Mouse (Mus musculus): ENCODE data around the gene Kcng4. TPM values are rescaled to one million over a fixed set of nuclear protein-coding genes. Genes with fewer than 3 reads are reported as not detected.

Gene Kcng4
- polyA plus RNA-seq, 1 experiment = not detected

DNA sequence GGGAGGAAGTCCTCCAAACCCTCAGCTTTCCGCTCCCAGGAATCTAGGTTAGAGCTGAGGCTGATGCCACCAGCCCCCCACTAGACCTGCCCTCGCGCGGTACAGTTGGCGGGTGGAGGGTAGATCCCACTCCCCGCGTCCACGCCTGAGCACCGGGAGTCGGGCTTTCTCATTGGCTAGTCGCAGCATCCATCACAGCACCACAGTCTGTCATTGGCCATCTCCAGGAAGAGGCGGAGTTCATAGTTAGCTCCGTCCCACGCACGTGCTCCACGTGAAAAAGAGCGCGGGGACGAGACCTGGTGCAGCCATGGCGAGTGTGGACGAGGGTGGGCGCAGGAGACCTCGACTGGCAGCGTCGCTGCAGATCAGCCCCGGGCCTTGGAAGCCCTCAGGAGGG lies 23.0 kb downstream of the Kcng4 start, which contains the start of gene Adad2:
Adad2 (plus strand) TSS at position 277 of the 400 bp plus-strand sequence.
- Histone ChIP-seq H3K4me3 (ENCODE audit: insufficient read depth, poor library complexity, severe bottlenecking) (no peak within 1 kb of the TSS), H3K79me2 (ENCODE audit: control insufficient read depth, insufficient read depth) (no peaks in the 10 kb centered on the region), H3K36me3 (ENCODE audit: control insufficient read depth, insufficient read depth) (no peaks in the 10 kb centered on the region), H3K27me3 (ENCODE audit: control insufficient read depth, insufficient read depth, insufficient read length) (peaks cover 53% of the 10 kb centered on the region), H3ac (ENCODE audit: control insufficient read depth, insufficient read length, low read depth) (no peak within 1 kb of the TSS), H3K79me3 (ENCODE audit: low read depth) (no peaks in the 10 kb centered on the region)
- TF ChIP-seq MYOD1 (IDR thresholded peaks at IDR 0.05; ENCODE audit: control insufficient read depth, insufficient read length, low read depth) (no peak), CEBPB (IDR thresholded peaks at IDR 0.05; ENCODE audit: low read depth) (no peak), MYOG (IDR thresholded peaks at IDR 0.05; ENCODE audit: control insufficient read depth, extremely low read depth, insufficient read length) (no peak), USF1 (IDR thresholded peaks at IDR 0.05; ENCODE audit: low read depth) (no peak), CTCF (IDR thresholded peaks at IDR 0.05; ENCODE audit: control insufficient read depth, insufficient read depth, insufficient read length) (no peak), FOSL1 (IDR thresholded peaks at IDR 0.05; ENCODE audit: insufficient read depth, low read length, poor library complexity, severe bottlenecking) (no peak), MAX (IDR thresholded peaks at IDR 0.05) (no peak)

DNA sequence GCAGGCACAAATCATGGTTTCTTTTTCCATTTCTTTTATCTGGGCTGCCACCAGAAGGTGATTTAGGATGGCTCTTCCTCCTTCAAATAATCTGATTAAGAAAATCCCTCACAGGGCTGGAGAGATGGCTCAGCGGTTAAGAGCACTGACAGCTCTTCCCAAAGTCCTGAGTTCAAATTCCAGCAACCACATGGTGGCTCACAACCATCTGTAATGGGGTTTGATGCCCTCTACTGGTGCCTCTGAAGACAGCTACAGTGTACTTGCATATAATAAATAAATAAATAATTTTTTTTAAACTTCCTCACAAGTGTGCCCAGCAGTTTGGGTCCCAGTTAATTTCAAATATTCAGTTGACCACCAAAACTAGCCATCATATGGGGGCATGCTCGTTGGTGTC lies 29.3 kb downstream of the Kcng4 start:
- Histone ChIP-seq H3ac (ENCODE audit: control insufficient read depth, insufficient read length, low read depth) (no peak overlapping the region), H3K27me3 (ENCODE audit: control insufficient read depth, insufficient read depth, insufficient read length) (no peaks in the 10 kb centered on the region), H3K79me2 (ENCODE audit: control insufficient read depth, insufficient read depth) (peaks cover 14% of the 10 kb centered on the region), H3K4me3 (ENCODE audit: insufficient read depth, poor library complexity, severe bottlenecking) (no peak overlapping the region), H3K79me3 (ENCODE audit: low read depth) (peaks cover 4% of the 10 kb centered on the region), H3K36me3 (ENCODE audit: control insufficient read depth, insufficient read depth) (peaks cover under 1% of the 10 kb centered on the region)
- TF ChIP-seq MYOD1 (IDR thresholded peaks at IDR 0.05; ENCODE audit: control insufficient read depth, insufficient read length, low read depth) (no peak), USF1 (IDR thresholded peaks at IDR 0.05; ENCODE audit: low read depth) (no peak), MYOG (IDR thresholded peaks at IDR 0.05; ENCODE audit: control insufficient read depth, extremely low read depth, insufficient read length) (no peak), FOSL1 (IDR thresholded peaks at IDR 0.05; ENCODE audit: insufficient read depth, low read length, poor library complexity, severe bottlenecking) (no peak), CTCF (IDR thresholded peaks at IDR 0.05; ENCODE audit: control insufficient read depth, insufficient read depth, insufficient read length) (no peak), CEBPB (IDR thresholded peaks at IDR 0.05; ENCODE audit: low read depth) (no peak), MAX (IDR thresholded peaks at IDR 0.05) (no peak)

DNA sequence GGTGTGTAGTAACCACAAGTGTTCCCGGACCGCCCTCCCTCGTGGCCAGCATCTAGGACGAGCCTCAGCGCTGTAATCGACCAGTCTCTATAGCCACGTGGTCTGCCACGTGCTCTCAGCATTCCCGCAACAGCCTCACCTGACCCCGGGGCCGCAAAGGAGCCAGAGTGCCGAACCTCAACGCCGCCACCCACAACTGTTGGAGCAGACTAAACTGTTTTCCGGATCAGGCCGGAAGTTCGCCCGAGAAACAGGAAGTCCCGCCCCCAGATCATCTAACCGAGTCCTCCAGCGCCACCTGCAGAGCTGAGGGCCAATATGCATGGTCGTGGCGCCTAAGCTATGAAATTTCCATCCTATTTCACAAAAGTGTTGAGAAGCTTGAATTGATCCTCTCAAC lies 30.5 kb downstream of the Kcng4 start, which contains the start of gene Taf1c:
Taf1c (minus strand) TSS at position 227 of the 400 bp plus-strand sequence.
- Histone ChIP-seq H3K36me3 (ENCODE audit: control insufficient read depth, insufficient read depth) (peaks cover 4% of the 10 kb centered on the region), H3K79me3 (ENCODE audit: low read depth) (peaks cover 4% of the 10 kb centered on the region), H3K79me2 (ENCODE audit: control insufficient read depth, insufficient read depth) (peaks cover 14% of the 10 kb centered on the region), H3ac (ENCODE audit: control insufficient read depth, insufficient read length, low read depth) (peak within 1 kb of the TSS; percentile 94), H3K27me3 (ENCODE audit: control insufficient read depth, insufficient read depth, insufficient read length) (no peaks in the 10 kb centered on the region), H3K4me3 (ENCODE audit: insufficient read depth, poor library complexity, severe bottlenecking) (peak within 1 kb of the TSS; percentile 63)
- TF ChIP-seq MYOG (IDR thresholded peaks at IDR 0.05; ENCODE audit: control insufficient read depth, extremely low read depth, insufficient read length) (no peak), CTCF (IDR thresholded peaks at IDR 0.05; ENCODE audit: control insufficient read depth, insufficient read depth, insufficient read length) (peak; percentile 74), MAX (IDR thresholded peaks at IDR 0.05) (peak; percentile 82)

DNA sequence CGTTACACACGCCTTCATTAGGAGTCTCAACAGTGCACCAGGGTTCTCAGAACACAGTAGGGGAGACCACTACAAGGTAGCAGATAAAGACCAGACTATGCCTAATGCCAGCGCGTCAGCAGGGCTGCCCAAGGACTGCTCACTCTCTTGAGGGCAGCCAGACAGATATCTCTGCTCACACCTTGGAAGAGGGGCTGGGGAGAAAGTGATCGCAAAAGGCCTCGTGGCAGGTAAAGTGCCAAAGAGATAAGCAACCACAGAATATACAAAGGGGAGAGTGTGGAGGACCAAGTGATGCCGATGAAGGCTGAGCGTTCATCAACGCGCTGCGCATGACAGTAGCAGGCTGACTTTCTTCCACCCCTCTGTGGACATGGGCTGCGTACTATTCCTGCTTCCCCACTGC lies 31.1 kb downstream of the Kcng4 start:
- no peak for TF ChIP-seq USF1 (IDR thresholded peaks at IDR 0.05; ENCODE audit: low read depth)
- no peak for TF ChIP-seq MAX (IDR thresholded peaks at IDR 0.05)
- no peak for TF ChIP-seq MYOD1 (IDR thresholded peaks at IDR 0.05; ENCODE audit: control insufficient read depth, insufficient read length, low read depth)
- no peak for TF ChIP-seq MYOG (IDR thresholded peaks at IDR 0.05; ENCODE audit: control insufficient read depth, extremely low read depth, insufficient read length)
- TF ChIP-seq CEBPB (IDR thresholded peaks at IDR 0.05; ENCODE audit: low read depth) = no peak
- no peak for TF ChIP-seq CTCF (IDR thresholded peaks at IDR 0.05; ENCODE audit: control insufficient read depth, insufficient read depth, insufficient read length)
- no peak for TF ChIP-seq FOSL1 (IDR thresholded peaks at IDR 0.05; ENCODE audit: insufficient read depth, low read length, poor library complexity, severe bottlenecking)
- Histone ChIP-seq H3K4me3 (ENCODE audit: insufficient read depth, poor library complexity, severe bottlenecking) (peak overlapping the region; percentile 63), H3K79me2 (ENCODE audit: control insufficient read depth, insufficient read depth) (peaks cover 14% of the 10 kb centered on the region), H3ac (ENCODE audit: control insufficient read depth, insufficient read length, low read depth) (peak overlapping the region; percentile 94), H3K36me3 (ENCODE audit: control insufficient read depth, insufficient read depth) (peaks cover 4% of the 10 kb centered on the region), H3K27me3 (ENCODE audit: control insufficient read depth, insufficient read depth, insufficient read length) (no peaks in the 10 kb centered on the region), H3K79me3 (ENCODE audit: low read depth) (peaks cover 4% of the 10 kb centered on the region)

DNA sequence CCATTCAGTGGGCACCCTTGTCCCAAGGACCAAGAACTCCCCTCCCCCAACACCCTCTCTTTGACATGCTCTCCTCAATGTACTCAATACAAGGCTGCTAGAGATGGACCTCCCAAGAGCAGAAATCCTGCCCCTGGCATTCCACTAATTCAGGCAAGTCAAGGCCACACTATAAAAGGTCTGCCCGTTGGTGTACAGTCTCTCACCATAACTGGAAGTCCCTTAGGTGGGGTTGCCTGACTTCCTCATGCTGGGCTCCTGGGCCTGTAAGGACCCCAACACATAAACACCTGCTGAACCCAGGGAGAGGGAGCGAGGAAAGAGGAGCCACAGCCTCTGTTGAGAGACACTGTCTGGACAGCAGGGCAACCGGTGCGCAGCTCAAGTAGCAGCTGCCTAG lies 31.7 kb downstream of the Kcng4 start:
- TF ChIP-seq MAX (IDR thresholded peaks at IDR 0.05) (no peak), FOSL1 (IDR thresholded peaks at IDR 0.05; ENCODE audit: insufficient read depth, low read length, poor library complexity, severe bottlenecking) (no peak), CEBPB (IDR thresholded peaks at IDR 0.05; ENCODE audit: low read depth) (no peak), USF1 (IDR thresholded peaks at IDR 0.05; ENCODE audit: low read depth) (no peak), CTCF (IDR thresholded peaks at IDR 0.05; ENCODE audit: control insufficient read depth, insufficient read depth, insufficient read length) (no peak), MYOD1 (IDR thresholded peaks at IDR 0.05; ENCODE audit: control insufficient read depth, insufficient read length, low read depth) (no peak), MYOG (IDR thresholded peaks at IDR 0.05; ENCODE audit: control insufficient read depth, extremely low read depth, insufficient read length) (no peak)
- Histone ChIP-seq H3K36me3 (ENCODE audit: control insufficient read depth, insufficient read depth) (peaks cover 4% of the 10 kb centered on the region), H3K27me3 (ENCODE audit: control insufficient read depth, insufficient read depth, insufficient read length) (no peaks in the 10 kb centered on the region), H3ac (ENCODE audit: control insufficient read depth, insufficient read length, low read depth) (no peak overlapping the region), H3K4me3 (ENCODE audit: insufficient read depth, poor library complexity, severe bottlenecking) (no peak overlapping the region), H3K79me2 (ENCODE audit: control insufficient read depth, insufficient read depth) (peaks cover 14% of the 10 kb centered on the region), H3K79me3 (ENCODE audit: low read depth) (peaks cover 4% of the 10 kb centered on the region)

DNA sequence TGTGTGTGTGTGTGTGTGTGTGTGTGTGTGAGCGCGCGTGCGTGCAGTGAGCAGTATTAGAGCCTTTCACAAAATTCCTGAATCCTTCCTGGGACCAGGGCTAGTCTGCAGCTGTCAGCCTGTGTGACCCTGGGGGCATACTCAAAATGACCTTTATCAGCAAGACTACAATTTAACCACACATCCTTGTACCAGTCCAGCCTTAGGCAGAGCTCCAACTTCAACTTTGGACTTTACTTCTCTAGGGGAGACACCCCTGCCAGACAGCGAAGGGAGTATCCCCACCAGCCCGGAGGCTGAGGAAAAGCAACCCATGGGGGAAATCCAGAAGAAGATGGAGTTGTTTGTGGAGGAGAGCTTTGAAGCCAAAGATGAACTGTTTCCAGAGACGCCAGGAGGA lies 44.0 kb downstream of the Kcng4 start:
- no peaks in the 10 kb centered on the region for H3K36me3 ChIP-seq (ENCODE audit: control insufficient read depth, insufficient read depth)
- TF ChIP-seq MYOD1 (IDR thresholded peaks at IDR 0.05; ENCODE audit: control insufficient read depth, insufficient read length, low read depth) (no peak), MAX (IDR thresholded peaks at IDR 0.05) (no peak), FOSL1 (IDR thresholded peaks at IDR 0.05; ENCODE audit: insufficient read depth, low read length, poor library complexity, severe bottlenecking) (no peak), MYOG (IDR thresholded peaks at IDR 0.05; ENCODE audit: control insufficient read depth, extremely low read depth, insufficient read length) (no peak), USF1 (IDR thresholded peaks at IDR 0.05; ENCODE audit: low read depth) (no peak), CEBPB (IDR thresholded peaks at IDR 0.05; ENCODE audit: low read depth) (no peak), CTCF (IDR thresholded peaks at IDR 0.05; ENCODE audit: control insufficient read depth, insufficient read depth, insufficient read length) (no peak)
- H3ac ChIP-seq (ENCODE audit: control insufficient read depth, insufficient read length, low read depth) = no peak overlapping the region
- H3K79me2 ChIP-seq (ENCODE audit: control insufficient read depth, insufficient read depth) = no peaks in the 10 kb centered on the region
- H3K27me3 ChIP-seq (ENCODE audit: control insufficient read depth, insufficient read depth, insufficient read length) = peaks cover 6% of the 10 kb centered on the region
- H3K4me3 ChIP-seq (ENCODE audit: insufficient read depth, poor library complexity, severe bottlenecking) = no peak overlapping the region
- no peaks in the 10 kb centered on the region for H3K79me3 ChIP-seq (ENCODE audit: low read depth)

Data from C2C12 (cell line).